Mouse (Mus musculus) adrenal gland (tissue): Measurements from ENCODE around the gene Dnah17.

Experiments
- intact Hi-C: fragments of 180-260 bp; cut with DNase I; formaldehyde crosslinking; loops from one replicate; pipeline ENCODE4 v1.15.1; 2025

Gene Dnah17

GRCm38 (mm10) chr11:118029170-118029569 lies 101.3 kb downstream of the Dnah17 start:
- intact Hi-C loops = no loop called here

GRCm38 (mm10) chr11:118024111-118024510 lies 106.3 kb downstream of the Dnah17 start:
- intact Hi-C loops = loop anchor here (5.0 kb wide), 1 partner anchor 152 kb away; the partner anchor contains the start of gene Tha1

- intact Hi-C loops = loop anchor here (5.0 kb wide), 1 partner anchor 151 kb away; the partner anchor contains the start of gene Tha1
Observed at GRCm38 (mm10) chr11:118023475-118023874, 107.0 kb downstream of the Dnah17 start.

- intact Hi-C loops = loop anchor here (1.0 to 5.0 kb wide), 3 partner anchors 52 to 150 kb away; partner anchors contain the start of genes Socs3 and Tha1
Observed at GRCm38 (mm10) chr11:118021806-118022205, 108.6 kb downstream of the Dnah17 start.

- intact Hi-C loops = no loop called here
Observed at GRCm38 (mm10) chr11:118018328-118018727, 112.1 kb downstream of the Dnah17 start.

GRCm38 (mm10) chr11:118015381-118016145 lies 114.9 kb downstream of the Dnah17 start:
- intact Hi-C loops = no loop called here

GRCm38 (mm10) chr11:118014391-118014995 lies 115.9 kb downstream of the Dnah17 start:
- intact Hi-C loops = no loop called here

- intact Hi-C loops = no loop called here
Observed at GRCm38 (mm10) chr11:118013339-118013738, 117.1 kb downstream of the Dnah17 start.

GRCm38 (mm10) chr11:118012595-118012994 lies 117.8 kb downstream of the Dnah17 start:
- intact Hi-C loops = no loop called here

- intact Hi-C loops = no loop called here
Observed at GRCm38 (mm10) chr11:118009865-118010571, 120.4 kb downstream of the Dnah17 start.

GRCm38 (mm10) chr11:118008843-118009242 lies 121.6 kb downstream of the Dnah17 start:
- intact Hi-C loops = no loop called here

- intact Hi-C loops = no loop called here
Observed at GRCm38 (mm10) chr11:118008144-118008805, 122.2 kb downstream of the Dnah17 start.

- intact Hi-C loops = no loop called here
Observed at GRCm38 (mm10) chr11:118007460-118008143, 122.8 kb downstream of the Dnah17 start.

- intact Hi-C loops = no loop called here
Observed at GRCm38 (mm10) chr11:118004217-118004616, 126.2 kb downstream of the Dnah17 start.

- intact Hi-C loops = no loop called here
Observed at GRCm38 (mm10) chr11:118003718-118004117, 126.7 kb downstream of the Dnah17 start.

GRCm38 (mm10) chr11:118003176-118003575 lies 127.3 kb downstream of the Dnah17 start:
- intact Hi-C loops = no loop called here

- intact Hi-C loops = no loop called here
Observed at GRCm38 (mm10) chr11:118000565-118001215, 129.7 kb downstream of the Dnah17 start.

- intact Hi-C loops = no loop called here
Observed at GRCm38 (mm10) chr11:118000083-118000482, 130.4 kb downstream of the Dnah17 start.

GRCm38 (mm10) chr11:117999260-117999934 lies 131.0 kb downstream of the Dnah17 start:
- intact Hi-C loops = no loop called here

- intact Hi-C loops = no loop called here
Observed at GRCm38 (mm10) chr11:117998356-117998755, 132.1 kb downstream of the Dnah17 start.
